Mouse (Mus musculus): ENCODE results near the gene Ccn1. TPM values are rescaled to one million over a fixed set of nuclear protein-coding genes. Genes with fewer than 3 reads are reported as not detected.

The Ccn1 gene
- total RNA-seq (2015; ENCODE audit: low replicate concordance) (not detected in 2 replicates), total RNA-seq (2017; ENCODE audit: low replicate concordance) (not detected in 2 replicates)

- ATAC-seq (replicated peaks; ENCODE audit: low FRiP score, poor library complexity, severe bottlenecking) = no peak
These were observed at the start of gene Ccn1 for GRCm38 (mm10) chr3:145649852-145650202. TSS of gene Ccn1 (minus strand) at chr3:145649981.

- ATAC-seq (replicated peaks; ENCODE audit: low FRiP score, poor library complexity, severe bottlenecking) = no peak
These were observed 43.6 kb upstream of the Ccn1 start for GRCm38 (mm10) chr3:145693361-145693760.

GRCm38 (mm10) chr3:145692037-145692436, 42.3 kb upstream of the Ccn1 start:
- no peak for ATAC-seq (replicated peaks; ENCODE audit: low FRiP score, poor library complexity, severe bottlenecking)

- no peak for ATAC-seq (replicated peaks; ENCODE audit: low FRiP score, poor library complexity, severe bottlenecking)
These were observed 41.6 kb upstream of the Ccn1 start for GRCm38 (mm10) chr3:145691415-145691814.

GRCm38 (mm10) chr3:145689271-145689670, 39.5 kb upstream of the Ccn1 start:
- no peak for ATAC-seq (replicated peaks; ENCODE audit: low FRiP score, poor library complexity, severe bottlenecking)

- no peak for ATAC-seq (replicated peaks; ENCODE audit: low FRiP score, poor library complexity, severe bottlenecking)
These were observed 38.1 kb upstream of the Ccn1 start for GRCm38 (mm10) chr3:145687836-145688235.

- ATAC-seq (replicated peaks; ENCODE audit: low FRiP score, poor library complexity, severe bottlenecking) = no peak
These were observed 35.0 kb upstream of the Ccn1 start for GRCm38 (mm10) chr3:145684604-145685441.

- no peak for ATAC-seq (replicated peaks; ENCODE audit: low FRiP score, poor library complexity, severe bottlenecking)
These were observed 34.4 kb upstream of the Ccn1 start for GRCm38 (mm10) chr3:145684201-145684600.

- no peak for ATAC-seq (replicated peaks; ENCODE audit: low FRiP score, poor library complexity, severe bottlenecking)
These were observed 31.7 kb upstream of the Ccn1 start for GRCm38 (mm10) chr3:145681348-145681935.

GRCm38 (mm10) chr3:145680686-145681085, 30.9 kb upstream of the Ccn1 start:
- ATAC-seq (replicated peaks; ENCODE audit: low FRiP score, poor library complexity, severe bottlenecking) = no peak

- ATAC-seq (replicated peaks; ENCODE audit: low FRiP score, poor library complexity, severe bottlenecking) = no peak
These were observed 26.4 kb upstream of the Ccn1 start for GRCm38 (mm10) chr3:145676212-145676611.

- ATAC-seq (replicated peaks; ENCODE audit: low FRiP score, poor library complexity, severe bottlenecking) = no peak
These were observed 25.0 kb upstream of the Ccn1 start for GRCm38 (mm10) chr3:145674815-145675214.

GRCm38 (mm10) chr3:145666383-145666782, 16.6 kb upstream of the Ccn1 start:
- ATAC-seq (replicated peaks; ENCODE audit: low FRiP score, poor library complexity, severe bottlenecking) = no peak

GRCm38 (mm10) chr3:145656993-145657713, 7.4 kb upstream of the Ccn1 start:
- no peak for ATAC-seq (replicated peaks; ENCODE audit: low FRiP score, poor library complexity, severe bottlenecking)

GRCm38 (mm10) chr3:145654944-145655343, 5.2 kb upstream of the Ccn1 start:
- no peak for ATAC-seq (replicated peaks; ENCODE audit: low FRiP score, poor library complexity, severe bottlenecking)

GRCm38 (mm10) chr3:145654028-145654427, 4.2 kb upstream of the Ccn1 start:
- no peak for ATAC-seq (replicated peaks; ENCODE audit: low FRiP score, poor library complexity, severe bottlenecking)

GRCm38 (mm10) chr3:145653191-145653940, 3.6 kb upstream of the Ccn1 start:
- ATAC-seq (replicated peaks; ENCODE audit: low FRiP score, poor library complexity, severe bottlenecking) = no peak

GRCm38 (mm10) chr3:145652322-145653131, 2.7 kb upstream of the Ccn1 start:
- no peak for ATAC-seq (replicated peaks; ENCODE audit: low FRiP score, poor library complexity, severe bottlenecking)

GRCm38 (mm10) chr3:145651978-145652321, 2.2 kb upstream of the Ccn1 start:
- ATAC-seq (replicated peaks; ENCODE audit: low FRiP score, poor library complexity, severe bottlenecking) = no peak
